Mouse (Mus musculus): ENCODE results near the gene Hoxb1. TPM values are rescaled to one million over a fixed set of nuclear protein-coding genes. Genes with fewer than 3 reads are reported as not detected.
A peak's percentile ranks its signal among the peaks of the same experiment; 100 is the strongest.

Hoxb1 gene
- polyA plus RNA-seq, 1 experiment from 2014 or later: 0.08 TPM

DNA sequence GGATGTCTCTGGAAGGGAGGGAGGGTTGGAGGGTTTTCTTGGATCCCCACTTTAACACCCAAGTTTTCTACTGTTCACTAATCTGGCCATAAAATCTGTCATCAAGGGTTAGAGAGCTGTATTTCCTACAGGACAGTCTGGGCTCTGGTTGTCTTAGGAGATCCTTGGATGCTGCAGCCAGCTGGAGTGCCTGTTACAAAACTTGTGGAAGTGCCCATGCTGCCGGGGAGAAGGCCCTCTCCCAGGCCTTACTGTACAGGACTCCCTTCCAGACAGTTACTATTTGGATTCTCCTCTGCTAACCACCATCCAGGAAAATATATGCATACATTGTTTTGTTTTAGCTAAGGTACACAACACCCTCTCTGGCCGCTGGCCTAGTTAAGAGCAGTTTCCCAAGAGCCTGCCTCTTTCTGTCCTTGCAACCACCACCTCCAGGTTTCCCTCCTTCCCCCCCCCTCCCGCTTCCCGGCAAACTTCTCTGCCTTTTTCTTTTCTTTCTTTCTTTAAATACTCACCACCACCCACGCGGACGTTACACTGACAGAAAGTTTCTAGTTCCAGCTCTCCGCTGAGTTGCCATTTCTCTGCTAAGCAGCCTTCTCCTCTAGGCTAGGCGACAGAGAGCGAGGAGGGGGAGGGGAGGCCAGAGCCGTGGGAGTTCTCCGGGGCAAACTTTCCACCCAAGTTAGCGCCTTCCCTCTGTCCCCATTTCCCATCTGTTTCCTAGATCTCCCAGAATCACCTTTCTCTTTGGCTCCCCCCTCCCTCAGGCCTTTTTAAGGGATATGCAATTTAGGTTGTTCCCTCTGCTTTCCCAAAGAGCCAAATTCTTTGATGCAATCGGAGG, 15.8 kb upstream of the Hoxb1 start:
- H3K9me3 ChIP-seq (ENCODE audit: low read depth, low read length): no peaks in the 10 kb centered on the region
- peak overlapping the region; percentile 98 for H3K27ac ChIP-seq (ENCODE audit: low read depth)
- H3K4me3 ChIP-seq (ENCODE audit: low read depth, low read length): peak overlapping the region; percentile 27
- ATAC-seq (ENCODE audit: insufficient read depth) (peak; percentile 14; the same call in 1 of the 2 replicates), DNase-seq (peak; percentile 78)
- 9% methylated on average over 14 of the region's 14 CpGs for WGBS
- peaks cover 36% of the 10 kb centered on the region for H3K36me3 ChIP-seq (ENCODE audit: insufficient read depth)
- no peak for TF ChIP-seq CTCF (IDR thresholded peaks at IDR 0.05; ENCODE audit: low read depth)
- peaks cover 24% of the 10 kb centered on the region for H3K4me1 ChIP-seq (ENCODE audit: insufficient read depth)
- peak overlapping the region; percentile 32 for H3K9ac ChIP-seq
- peak overlapping the region; percentile 83 for H3K4me2 ChIP-seq
- H3K27me3 ChIP-seq (ENCODE audit: insufficient read depth, low read length): peaks cover 8% of the 10 kb centered on the region

DNA sequence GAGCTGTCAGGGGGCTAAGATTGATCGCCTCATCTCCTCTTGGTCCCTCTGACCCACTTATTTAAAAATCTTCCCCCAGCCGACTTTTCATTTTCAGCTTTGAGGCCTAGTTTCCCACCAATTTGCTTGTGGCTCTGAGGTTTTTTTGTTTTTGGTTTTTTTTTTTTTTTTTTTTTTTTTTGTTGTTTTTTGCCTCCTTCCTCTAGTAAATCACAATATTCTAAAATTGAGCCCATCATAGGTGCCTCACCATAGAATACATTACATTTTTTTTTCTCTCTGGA, 15.3 kb upstream of the Hoxb1 start, which contains the start of gene Hoxb2:
Gene Hoxb2, plus strand, starts transcription at position 185 of the 284 bp plus-strand sequence.
- no peak for TF ChIP-seq CTCF (IDR thresholded peaks at IDR 0.05; ENCODE audit: low read depth)
- H3K4me2 ChIP-seq: peak within 1 kb of the TSS; percentile 83
- peak within 1 kb of the TSS; percentile 77 for H3K4me3 ChIP-seq (ENCODE audit: low read depth, low read length)
- H3K4me1 ChIP-seq (ENCODE audit: insufficient read depth): peaks cover 24% of the 10 kb centered on the region
- whole genome bisulfite sequencing: 15% methylated on average over 2 of the region's 2 CpGs
- DNase-seq: no peak
- no peak for ATAC-seq (ENCODE audit: insufficient read depth)
- H3K27ac ChIP-seq (ENCODE audit: low read depth): peak within 1 kb of the TSS; percentile 98
- H3K27me3 ChIP-seq (ENCODE audit: insufficient read depth, low read length): peaks cover 5% of the 10 kb centered on the region; the same call in 1 of the 2 replicates
- H3K9me3 ChIP-seq (ENCODE audit: low read depth, low read length): no peaks in the 10 kb centered on the region
- H3K36me3 ChIP-seq (ENCODE audit: insufficient read depth): peaks cover 33% of the 10 kb centered on the region
- peak within 1 kb of the TSS; percentile 98 for H3K9ac ChIP-seq

DNA sequence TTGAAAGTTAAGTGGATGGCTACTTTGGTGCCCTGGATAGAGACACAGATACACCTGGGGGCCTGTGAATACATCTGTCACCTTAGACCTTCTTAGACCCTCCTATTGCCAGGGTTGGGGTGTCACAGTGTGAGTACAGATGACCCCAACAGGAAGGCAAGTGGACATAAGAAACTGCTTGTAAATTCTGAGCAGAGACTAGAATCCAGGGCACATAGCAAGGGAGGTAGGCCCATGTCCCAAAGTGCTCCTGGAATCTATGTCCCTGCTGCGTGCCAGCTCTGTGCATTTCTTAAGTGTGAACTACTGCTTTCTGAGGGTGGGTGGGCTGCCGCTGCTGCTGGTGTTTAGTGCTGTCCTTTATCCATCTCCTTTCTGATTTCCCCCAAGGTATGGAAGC, 14.8 kb upstream of the Hoxb1 start:
- Histone ChIP-seq H3K27ac (ENCODE audit: low read depth) (peak overlapping the region; percentile 98), H3K9me3 (ENCODE audit: low read depth, low read length) (no peaks in the 10 kb centered on the region), H3K4me1 (ENCODE audit: insufficient read depth) (peaks cover 24% of the 10 kb centered on the region), H3K9ac (peak overlapping the region; percentile 98), H3K4me3 (ENCODE audit: low read depth, low read length) (peak overlapping the region; percentile 77), H3K36me3 (ENCODE audit: insufficient read depth) (peaks cover 28% of the 10 kb centered on the region), H3K4me2 (peak overlapping the region; percentile 83), H3K27me3 (ENCODE audit: insufficient read depth, low read length) (peaks cover 5% of the 10 kb centered on the region; the same call in 1 of the 2 replicates)
- DNase-seq (peak; percentile 59), ATAC-seq (ENCODE audit: insufficient read depth) (no peak)
- no peak for TF ChIP-seq CTCF (IDR thresholded peaks at IDR 0.05; ENCODE audit: low read depth)
- WGBS: 50% methylated on average over 2 of the region's 2 CpGs

DNA sequence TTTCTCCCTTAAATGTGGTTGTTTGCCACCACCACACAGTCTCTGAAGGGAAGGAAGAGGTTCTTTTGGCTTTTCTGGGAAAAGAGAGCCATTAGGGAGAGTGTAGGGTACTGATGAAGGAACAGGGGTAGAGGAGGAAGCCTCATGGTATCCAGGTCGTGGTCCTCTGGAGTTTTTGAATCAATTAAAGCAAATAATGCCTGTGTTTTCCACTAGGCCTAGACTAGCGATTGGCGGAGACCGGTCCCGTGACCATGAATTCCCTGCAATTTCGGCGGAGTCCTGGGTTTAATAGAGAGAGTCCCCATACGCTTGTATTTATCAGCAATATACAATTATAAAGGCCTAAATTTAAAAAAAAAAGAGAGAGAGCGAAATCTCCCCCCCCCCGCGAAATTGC, 14.2 kb upstream of the Hoxb1 start:
- TF ChIP-seq CTCF (IDR thresholded peaks at IDR 0.05; ENCODE audit: low read depth): no peak
- H3K9me3 ChIP-seq (ENCODE audit: low read depth, low read length): no peaks in the 10 kb centered on the region
- H3K9ac ChIP-seq: peak overlapping the region; percentile 98
- peak overlapping the region; percentile 98 for H3K27ac ChIP-seq (ENCODE audit: low read depth)
- DNase-seq: peak; percentile 85
- H3K27me3 ChIP-seq (ENCODE audit: insufficient read depth, low read length): no peaks in the 10 kb centered on the region
- H3K4me2 ChIP-seq: peak overlapping the region; percentile 83
- peaks cover 21% of the 10 kb centered on the region for H3K4me1 ChIP-seq (ENCODE audit: insufficient read depth)
- WGBS: 8% methylated on average over 11 of the region's 11 CpGs
- H3K4me3 ChIP-seq (ENCODE audit: low read depth, low read length): peak overlapping the region; percentile 77
- H3K36me3 ChIP-seq (ENCODE audit: insufficient read depth): peaks cover 23% of the 10 kb centered on the region
- 0 out of 2 replicates have a peak, but pooled peaks have one; percentile 22 for ATAC-seq (ENCODE audit: insufficient read depth)

DNA sequence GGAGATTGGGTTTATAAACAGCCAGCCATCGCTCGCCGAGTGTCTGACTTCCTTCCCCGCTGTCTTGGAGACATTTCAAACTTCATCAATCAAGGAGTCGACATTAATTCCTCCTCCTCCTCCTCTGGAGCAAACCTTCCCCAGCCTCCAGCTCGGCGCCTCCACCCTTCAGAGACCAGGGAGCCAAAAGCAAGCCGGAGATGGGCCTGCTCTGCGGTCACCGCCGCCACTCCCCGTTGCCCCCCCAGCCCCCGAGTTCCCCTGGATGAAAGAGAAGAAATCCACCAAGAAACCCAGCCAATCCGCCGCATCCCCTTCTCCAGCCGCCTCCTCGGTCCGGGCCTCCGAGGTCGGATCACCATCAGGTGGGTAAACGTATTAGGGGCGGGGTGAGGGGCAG, 13.7 kb upstream of the Hoxb1 start:
- WGBS: 3% methylated on average over 22 of the region's 22 CpGs
- H3K4me2 ChIP-seq: peak overlapping the region; percentile 83
- H3K36me3 ChIP-seq (ENCODE audit: insufficient read depth): peaks cover 19% of the 10 kb centered on the region
- peaks cover 21% of the 10 kb centered on the region for H3K4me1 ChIP-seq (ENCODE audit: insufficient read depth)
- peak overlapping the region; percentile 77 for H3K4me3 ChIP-seq (ENCODE audit: low read depth, low read length)
- ATAC-seq (ENCODE audit: insufficient read depth) (peak; percentile 54), DNase-seq (peak; percentile 95)
- no peak for TF ChIP-seq CTCF (IDR thresholded peaks at IDR 0.05; ENCODE audit: low read depth)
- H3K27me3 ChIP-seq (ENCODE audit: insufficient read depth, low read length): no peaks in the 10 kb centered on the region
- peak overlapping the region; percentile 98 for H3K27ac ChIP-seq (ENCODE audit: low read depth)
- peak overlapping the region; percentile 98 for H3K9ac ChIP-seq
- H3K9me3 ChIP-seq (ENCODE audit: low read depth, low read length): no peaks in the 10 kb centered on the region

DNA sequence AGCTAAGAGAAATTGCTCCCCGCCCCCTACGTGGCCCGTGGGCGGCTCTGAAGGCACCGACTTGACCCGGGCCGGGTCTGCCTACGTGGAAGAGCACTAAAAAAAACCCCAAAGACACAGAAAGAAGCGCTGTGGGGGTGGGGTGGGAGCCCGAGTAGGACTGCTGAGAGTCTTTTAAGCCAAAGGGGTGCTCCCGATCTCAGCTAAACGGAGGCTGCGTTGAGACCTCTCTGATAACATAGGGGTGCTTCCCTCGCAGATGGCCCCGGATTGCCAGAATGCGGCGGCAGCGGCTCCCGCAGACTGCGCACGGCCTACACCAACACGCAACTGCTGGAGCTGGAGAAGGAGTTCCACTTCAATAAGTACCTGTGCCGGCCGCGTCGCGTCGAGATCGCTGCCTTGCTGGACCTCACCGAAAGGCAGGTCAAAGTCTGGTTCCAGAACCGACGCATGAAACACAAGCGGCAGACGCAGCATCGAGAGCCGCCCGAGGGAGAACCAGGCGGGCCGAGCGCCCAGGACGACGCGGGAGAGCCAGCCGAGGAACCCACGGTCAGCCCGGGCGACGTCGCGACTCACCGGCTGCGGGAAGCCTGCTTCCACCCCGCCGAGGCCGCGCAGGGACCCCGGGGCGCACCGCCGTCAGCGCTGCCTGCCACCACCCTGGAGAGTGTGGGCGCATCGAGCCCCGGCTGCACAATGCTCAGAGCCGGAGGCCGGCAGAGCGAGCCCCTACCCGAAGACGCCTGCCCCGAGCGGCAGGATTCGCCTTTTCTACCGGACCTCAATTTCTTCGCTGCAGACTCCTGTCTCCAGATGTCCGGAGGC, 12.6 kb upstream of the Hoxb1 start:
- Histone ChIP-seq H3K36me3 (ENCODE audit: insufficient read depth) (peaks cover 19% of the 10 kb centered on the region), H3K4me3 (ENCODE audit: low read depth, low read length) (peak overlapping the region; percentile 77), H3K4me2 (peak overlapping the region; percentile 83), H3K4me1 (ENCODE audit: insufficient read depth) (peaks cover 20% of the 10 kb centered on the region), H3K27ac (ENCODE audit: low read depth) (peak overlapping the region; percentile 98), H3K9me3 (ENCODE audit: low read depth, low read length) (no peaks in the 10 kb centered on the region), H3K9ac (peak overlapping the region; percentile 98), H3K27me3 (ENCODE audit: insufficient read depth, low read length) (no peaks in the 10 kb centered on the region)
- no peak for TF ChIP-seq CTCF (IDR thresholded peaks at IDR 0.05; ENCODE audit: low read depth)
- peak; percentile 29; the same call in 1 of the 2 replicates for ATAC-seq (ENCODE audit: insufficient read depth)
- DNase-seq: peak; percentile 86
- WGBS: under 1% methylated on average over 75 of the region's 75 CpGs

DNA sequence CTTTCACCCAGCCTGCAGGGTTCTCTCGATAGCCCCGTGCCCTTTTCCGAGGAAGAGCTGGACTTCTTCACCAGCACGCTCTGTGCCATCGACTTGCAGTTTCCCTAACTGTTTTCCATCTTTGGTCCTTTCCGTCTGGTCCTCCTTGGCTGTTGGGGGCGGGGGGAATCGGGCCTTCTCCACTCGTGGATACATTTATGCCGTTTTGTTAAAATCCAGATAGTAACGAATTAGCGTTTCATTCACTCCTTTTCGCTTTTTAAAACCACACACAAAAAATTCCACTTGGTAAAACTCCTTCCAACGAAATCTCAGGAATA, 12.1 kb upstream of the Hoxb1 start:
- WGBS: 2% methylated on average over 14 of the region's 14 CpGs
- peak overlapping the region; percentile 98 for H3K27ac ChIP-seq (ENCODE audit: low read depth)
- H3K4me1 ChIP-seq (ENCODE audit: insufficient read depth): peaks cover 14% of the 10 kb centered on the region
- DNase-seq (peak; percentile 57), ATAC-seq (ENCODE audit: insufficient read depth) (no peak)
- peak overlapping the region; percentile 98 for H3K9ac ChIP-seq
- no peaks in the 10 kb centered on the region for H3K9me3 ChIP-seq (ENCODE audit: low read depth, low read length)
- H3K27me3 ChIP-seq (ENCODE audit: insufficient read depth, low read length): no peaks in the 10 kb centered on the region
- H3K4me3 ChIP-seq (ENCODE audit: low read depth, low read length): peak overlapping the region; percentile 77
- peak overlapping the region; percentile 83 for H3K4me2 ChIP-seq
- peaks cover 19% of the 10 kb centered on the region for H3K36me3 ChIP-seq (ENCODE audit: insufficient read depth)
- TF ChIP-seq CTCF (IDR thresholded peaks at IDR 0.05; ENCODE audit: low read depth): no peak

Measured in lung, embryonic 14.5 days (tissue).